ENCODE assay signal across 21 mouse cellular contexts in the genomic region with DNA sequence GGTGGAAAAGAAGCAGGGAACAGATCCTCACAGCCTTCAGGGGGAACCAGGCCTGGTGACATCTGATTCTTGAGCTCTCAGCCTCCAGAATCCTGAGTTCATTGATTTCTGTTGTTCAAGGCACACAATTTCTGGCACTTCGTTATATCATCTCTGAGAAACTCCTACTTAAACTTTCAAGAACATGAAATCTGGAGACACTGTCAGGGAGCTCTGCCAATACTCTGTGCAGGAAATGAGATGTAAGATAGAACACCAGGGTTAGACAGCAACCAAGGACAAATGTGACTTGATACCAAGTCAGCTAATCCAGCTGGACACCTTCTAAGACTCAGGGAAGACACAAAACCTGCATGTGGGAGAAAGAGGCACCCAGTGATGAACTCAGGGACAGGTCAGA. TPM values are rescaled to one million over a fixed set of nuclear protein-coding genes. Genes with fewer than 3 reads are reported as not detected.
"Had no signal": no experiment of that assay in that cellular context is flagged by ENCODE, and none has a peak within 500 bp of the region (broad histone marks: within the 10 kb centered on the region; RNA-seq: fewer than 3 reads in every experiment).

No protein-coding gene starts in this region.

- ATAC-seq: liver, embryonic 12.5 days; liver, postnatal 0 days; lung, postnatal 0 days; midbrain, embryonic 13.5 days; midbrain, embryonic 15.5 days; midbrain, embryonic 16.5 days had no signal

- DNase-seq: left cerebral cortex, postnatal 4 days; liver; liver, embryonic 13.5 days; liver, postnatal 0 days; lung, adult 18-20 months; lung, adult 2 months; lung, embryonic 14.5 days; lung, postnatal 10 days; lung, postnatal 14 days; lung, postnatal 36 days; lung, postnatal 4 days; midbrain, embryonic 14.5 days had no signal

RNA-seq across cellular contexts. Expression of a gene that starts 40.7 kb away (rescaled TPM):
- total RNA-seq: megakaryocyte progenitor cell, adult 5-6 weeks; megakaryocyte, adult 5-6 weeks; megakaryocyte-erythroid progenitor cell, adult 5-6 weeks; monocyte, adult 5-6 weeks had no signal
